Mouse (Mus musculus): ENCODE data around the gene Chtf18.

DNA sequence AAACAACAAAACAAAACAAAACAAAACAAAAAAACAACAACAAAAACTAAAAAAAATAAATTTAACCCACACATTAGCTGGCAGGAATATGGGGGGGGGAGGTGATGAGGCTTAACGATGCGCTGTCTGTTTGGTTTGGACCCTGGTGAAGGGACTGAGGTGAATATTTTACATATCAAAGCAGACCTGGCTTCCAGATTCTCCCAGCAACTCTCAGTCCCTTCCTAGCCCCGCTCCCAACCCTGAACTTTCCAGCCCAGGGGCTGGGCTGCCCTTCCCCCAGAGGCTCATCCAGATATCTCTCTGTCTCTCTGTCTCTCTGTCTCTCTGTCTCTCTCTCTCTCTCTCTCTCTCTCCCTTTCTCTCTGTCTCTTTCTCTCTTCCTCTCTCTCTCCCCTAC is 35.4 kb upstream of the Chtf18 start:
- TF ChIP-seq EP300 (IDR thresholded peaks at IDR 0.05; ENCODE audit: low read depth in 1 of 2, low read length in 2 of 2) = no peak
- TF ChIP-seq TAL1 (IDR thresholded peaks at IDR 0.05; ENCODE audit: low read length) = no peak
- TF ChIP-seq USF2 (IDR thresholded peaks at IDR 0.05; ENCODE audit: borderline replicate concordance in 1 of 2, insufficient read depth in 1 of 2, low read depth in 1 of 2, low read length in 2 of 2) = no peak
- TF ChIP-seq POLR2A (IDR thresholded peaks at IDR 0.05; ENCODE audit: control insufficient read depth in 1 of 2, insufficient read depth in 1 of 2, low read depth in 1 of 2, low read length in 2 of 2, poor library complexity in 1 of 2) = no peak
- no peak for TF ChIP-seq CTCF (IDR thresholded peaks at IDR 0.05 in 2 of 3, conservative IDR thresholded peaks at IDR 0.05 in 1 of 3; ENCODE audit: control insufficient read depth in 1 of 3, insufficient read depth in 1 of 3, low read depth in 2 of 3, low read length in 3 of 3, poor library complexity in 1 of 3, severe bottlenecking in 1 of 3)
- TF ChIP-seq RAD21 (IDR thresholded peaks at IDR 0.05; ENCODE audit: low read depth, low read length) = no peak
- no peak for TF ChIP-seq SMC3 (IDR thresholded peaks at IDR 0.05; ENCODE audit: low read depth, low read length)
- TF ChIP-seq POLR2AphosphoS2 (IDR thresholded peaks at IDR 0.05; ENCODE audit: low read length) = no peak
- no peak for TF ChIP-seq JUND (IDR thresholded peaks at IDR 0.05; ENCODE audit: low read depth, low read length)
- no peak for TF ChIP-seq TCF12 (IDR thresholded peaks at IDR 0.05; ENCODE audit: low read depth, low read length)
- TF ChIP-seq NELFE (IDR thresholded peaks at IDR 0.05; ENCODE audit: low read depth, low read length) = no peak
- TF ChIP-seq MAZ (IDR thresholded peaks at IDR 0.05; ENCODE audit: low read depth, low read length) = no peak
